Mouse (Mus musculus) gastrocnemius, postnatal 36 days (tissue): ENCODE measurements around the gene Gstm6. TPM values are rescaled to one million over a fixed set of nuclear protein-coding genes. Genes with fewer than 3 reads are reported as not detected.
"Not testable (repeated sequence)": the region's sequence is repeated elsewhere in the genome, so short reads cannot be mapped to it uniquely, and the experiment has no call there.

ENCODE experiments used
- DNase-seq, 2 experiments: peaks; one replicate each; pipeline ENCODE4 v3.0.0; 2022
- intact Hi-C: fragments of 180-260 bp; cut with DNase I; formaldehyde crosslinking; loops from one replicate; pipeline ENCODE4 v1.15.1; 2025
- total RNA-seq, 2 experiments: library from RNA; stranded (reverse); gene quantifications; 2 replicates each; pipeline ENCODE4 v1.2.3; 2021

Gene Gstm6
- total RNA-seq, 2 experiments from 2014 or later = 0.22 to 0.61 TPM

GRCm38 (mm10) chr3:107900955-107901673 lies 42.4 kb downstream of the Gstm6 start:
- no peak for DNase-seq
- intact Hi-C loops = no loop called here

DNA sequence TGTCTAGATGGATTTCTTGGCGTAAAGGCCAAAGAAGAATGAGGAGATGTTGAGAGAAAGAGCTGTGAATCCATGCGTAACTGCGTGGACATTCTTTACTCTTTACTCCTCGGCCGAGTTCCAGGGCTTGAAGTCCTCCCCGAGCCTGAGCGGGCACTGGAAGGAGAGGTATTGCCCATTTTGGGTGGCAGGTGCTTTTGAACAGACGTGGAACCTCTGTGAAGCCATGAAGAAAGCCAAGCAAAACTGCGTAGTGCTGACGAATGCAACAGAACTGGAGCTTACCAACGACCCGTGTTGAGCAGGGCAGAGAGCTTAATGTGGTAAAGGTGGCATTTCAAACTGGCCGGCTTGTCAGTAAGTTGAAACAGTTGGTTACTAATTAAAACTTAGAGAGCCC lies 44.9 kb downstream of the Gstm6 start:
- DNase-seq = no peak
- intact Hi-C loops = no loop called here

DNA sequence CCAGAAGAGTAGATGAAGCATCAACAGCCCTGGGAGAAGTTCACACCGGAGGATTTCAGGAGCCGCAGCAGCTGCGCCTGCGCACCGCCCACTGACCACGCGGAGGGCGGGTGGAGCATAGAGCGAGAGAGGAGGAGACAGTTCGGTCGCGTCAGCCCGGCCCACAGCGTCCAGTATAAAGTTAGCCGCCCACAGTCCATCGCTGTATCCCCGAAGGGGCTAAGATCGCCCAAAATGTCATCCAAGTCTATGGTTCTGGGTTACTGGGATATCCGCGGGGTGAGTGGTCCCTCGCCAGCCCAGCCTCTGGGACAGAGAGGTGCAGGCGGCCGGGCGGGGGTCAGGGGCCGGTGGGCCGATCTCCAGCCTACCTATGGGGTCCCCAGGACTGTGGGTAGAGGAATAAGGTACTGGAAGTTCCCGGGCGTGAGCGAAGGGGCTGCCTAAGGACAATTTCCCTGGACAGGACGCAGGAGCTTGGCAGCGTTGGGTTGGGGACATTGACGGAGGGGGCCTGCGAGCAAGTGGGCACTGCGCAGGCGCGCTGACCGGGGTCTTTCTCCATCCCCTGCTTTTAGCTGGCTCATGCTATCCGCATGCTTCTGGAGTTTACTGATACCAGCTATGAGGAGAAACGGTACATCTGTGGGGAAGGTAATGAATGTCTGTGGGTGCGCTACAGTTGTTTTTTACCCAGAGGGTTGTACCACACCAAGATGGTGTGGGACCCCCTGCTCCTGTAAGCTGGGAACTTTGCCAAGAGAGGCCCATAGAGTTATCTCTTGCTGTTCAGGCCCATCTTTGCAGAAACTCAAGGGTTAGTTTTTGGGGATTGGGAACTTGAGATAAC lies 47.6 kb downstream of the Gstm6 start, which contains the start of gene Gstm5:
Gene Gstm5, plus strand, starts transcription at position 102 of the 850 bp plus-strand sequence.
- intact Hi-C loops = no loop called here
- peak; percentile 72 to 77 for DNase-seq

DNA sequence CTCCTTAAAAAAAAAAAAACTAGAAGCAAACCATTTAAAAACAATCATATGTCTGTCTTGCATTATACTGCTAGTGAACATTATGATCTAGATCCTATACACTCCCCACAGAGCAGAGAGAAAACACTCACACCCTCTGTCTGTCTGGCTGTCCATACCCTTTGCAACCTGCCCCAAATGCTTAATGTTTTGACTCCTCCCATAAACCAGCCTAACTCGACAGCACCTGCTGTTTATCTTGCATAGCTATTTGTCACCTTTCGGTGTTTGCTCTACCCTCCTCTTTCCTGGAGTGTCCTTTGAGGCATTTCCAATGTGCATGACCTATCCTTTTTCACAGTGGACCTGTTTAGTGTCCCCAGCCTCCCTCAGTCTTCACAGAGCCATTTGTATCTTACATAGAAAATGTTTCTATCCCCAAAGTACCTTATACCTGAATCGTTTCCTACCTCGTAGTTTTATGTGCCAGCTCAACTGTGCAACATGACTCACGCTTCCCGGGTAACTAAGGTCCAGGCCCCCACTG lies 48.3 kb downstream of the Gstm6 start:
- intact Hi-C loops = no loop called here
- no peak for DNase-seq

- DNase-seq, intact Hi-C loops: not testable (repeated sequence)
These were observed 54.3 kb downstream of the Gstm6 start for GRCm38 (mm10) chr3:107889236-107889635.

Other genes with a start within 250 kb of the Gstm6 start
- 10 to 100 TPM; 25.0 to 28.9 TPM for gene Ahcyl1, start 247.2 kb downstream of the Gstm6 start, total RNA-seq
- 1 to 10 TPM; 6.0 to 9.7 TPM for gene Csf1, start 183.3 kb downstream of the Gstm6 start, total RNA-seq
- gene Eps8l3, start 66.5 kb downstream of the Gstm6 start, total RNA-seq = not detected
- gene Gstm5, start 47.9 kb downstream of the Gstm6 start, total RNA-seq = 10 to 100 TPM; 66.3 to 72.8 TPM
- gene Gstm7, start 11.9 kb downstream of the Gstm6 start, total RNA-seq = 10 to 100 TPM in 1 of 2 experiments, 1 to 10 TPM in 1; 6.3 to 15.8 TPM
- not detected for gene Gstm3, start 25.5 kb upstream of the Gstm6 start, total RNA-seq
- 100 to 1,000 TPM in 1 of 2 experiments, 10 to 100 TPM in 1; 51.9 to 103 TPM for gene Gstm2, start 42.7 kb upstream of the Gstm6 start, total RNA-seq
- 100 to 1,000 TPM; 138 to 202 TPM for gene Gstm1, start 74.2 kb upstream of the Gstm6 start, total RNA-seq
- gene Gstm4, start 101.1 kb upstream of the Gstm6 start, total RNA-seq = 10 to 100 TPM; 11.3 to 13.5 TPM
- gene Ampd2, start 142.9 kb upstream of the Gstm6 start, total RNA-seq = 1 to 10 TPM; 3.8 TPM
- gene Gnat2, start 149.0 kb upstream of the Gstm6 start, total RNA-seq = under 1 TPM; 0.25 to 0.28 TPM
- gene Gnai3, start 202.4 kb upstream of the Gstm6 start, total RNA-seq = 10 to 100 TPM in 1 of 2 experiments, 1 to 10 TPM in 1; 9.7 to 11.3 TPM
- gene Gpr61, start 211.1 kb upstream of the Gstm6 start, total RNA-seq = not detected
- gene Amigo1, start 242.6 kb upstream of the Gstm6 start, total RNA-seq = 10 to 100 TPM; 23.3 to 27.5 TPM